Mouse (Mus musculus) embryonic fibroblast, embryonic 13.5 days (primary cell): ENCODE results near the gene Nploc4.

Source experiments
- CTCF ChIP-seq: IDR thresholded peaks from 2 replicates; pipeline ENCODE4 v1.5.1; 2011; ENCODE audit warnings: mild to moderate bottlenecking, control low read depth, low read length, moderate library complexity, borderline replicate concordance; ENCODE audit not compliant: insufficient read depth
- POLR2A ChIP-seq: IDR thresholded peaks from 2 replicates; pipeline ENCODE4 v1.6.1; 2011; ENCODE audit warnings: low read depth, mild to moderate bottlenecking, control low read depth, low read length, moderate library complexity

DNA sequence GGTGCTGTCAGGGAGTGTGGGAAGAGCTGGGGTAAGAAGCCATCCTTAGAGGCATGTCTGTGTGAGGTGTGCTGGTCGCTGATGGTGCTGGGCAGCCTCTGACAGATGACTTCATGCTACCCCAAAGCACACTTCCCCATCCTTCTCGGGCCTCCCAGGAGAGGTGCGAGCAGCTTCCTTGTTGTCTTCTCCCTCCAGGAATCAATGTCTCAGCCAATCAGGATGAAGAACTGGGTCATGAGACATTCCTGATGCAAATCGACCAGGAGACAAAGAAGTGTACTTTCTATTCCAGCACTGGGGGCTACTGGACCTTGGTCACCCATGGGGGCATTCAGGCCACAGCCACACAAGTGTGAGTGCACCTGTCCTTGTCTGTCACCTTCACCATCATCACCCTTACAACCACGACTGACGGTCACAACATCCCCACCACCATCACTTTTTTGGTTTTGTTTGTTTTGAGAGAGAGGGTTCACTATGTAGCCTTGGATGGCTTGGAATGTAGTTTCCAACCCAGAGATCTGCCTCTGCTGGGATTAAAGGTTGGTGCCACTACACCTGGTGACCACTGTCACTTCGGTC lies 71.0 kb downstream of the Nploc4 start:
- no peak for TF ChIP-seq POLR2A
- TF ChIP-seq CTCF, result no peak
